Mouse (Mus musculus) T-cell, adult 2 months (primary cell): Measurements from ENCODE around the gene D10Jhu81e.

ENCODE experiments used
- DNase-seq: peaks from one replicate; pipeline ENCODE4 v3.0.0; 2022; ENCODE audit warnings: low spot score

D10Jhu81e gene

GRCm38 (mm10) chr10:78163241-78163640 lies 6.3 kb downstream of the D10Jhu81e start:
- no peak for DNase-seq

- no peak for DNase-seq
Observed at GRCm38 (mm10) chr10:78162646-78163045, 6.9 kb downstream of the D10Jhu81e start.

GRCm38 (mm10) chr10:78161096-78161495 lies 8.5 kb downstream of the D10Jhu81e start:
- no peak for DNase-seq

GRCm38 (mm10) chr10:78160369-78161095 lies 9.1 kb downstream of the D10Jhu81e start:
- DNase-seq: peak; percentile 74

- peak; percentile 73 for DNase-seq
Observed at GRCm38 (mm10) chr10:78159906-78160305, 9.7 kb downstream of the D10Jhu81e start.

- DNase-seq: peak; percentile 62
Observed at GRCm38 (mm10) chr10:78159252-78159878, 10.2 kb downstream of the D10Jhu81e start.

GRCm38 (mm10) chr10:78158041-78158440 lies 11.5 kb downstream of the D10Jhu81e start:
- DNase-seq: no peak

- no peak for DNase-seq
Observed at GRCm38 (mm10) chr10:78156926-78157325, 12.7 kb downstream of the D10Jhu81e start.

- no peak for DNase-seq
Observed at GRCm38 (mm10) chr10:78148834-78149766, 20.5 kb downstream of the D10Jhu81e start.

GRCm38 (mm10) chr10:78147908-78148441 lies 21.6 kb downstream of the D10Jhu81e start:
- no peak for DNase-seq

GRCm38 (mm10) chr10:78143727-78144505 lies 25.7 kb downstream of the D10Jhu81e start:
- no peak for DNase-seq

- DNase-seq: no peak
Observed at GRCm38 (mm10) chr10:78140843-78141242, 28.7 kb downstream of the D10Jhu81e start.

GRCm38 (mm10) chr10:78140251-78140600 lies 29.4 kb downstream of the D10Jhu81e start:
- DNase-seq: no peak

GRCm38 (mm10) chr10:78139572-78140250 lies 29.9 kb downstream of the D10Jhu81e start:
- no peak for DNase-seq

GRCm38 (mm10) chr10:78138812-78139523 lies 30.6 kb downstream of the D10Jhu81e start:
- no peak for DNase-seq

GRCm38 (mm10) chr10:78137191-78137590 lies 32.4 kb downstream of the D10Jhu81e start:
- no peak for DNase-seq

GRCm38 (mm10) chr10:78135947-78136346 lies 33.6 kb downstream of the D10Jhu81e start:
- DNase-seq: no peak

GRCm38 (mm10) chr10:78134975-78135798 lies 34.4 kb downstream of the D10Jhu81e start:
- no peak for DNase-seq

- peak; percentile 19 for DNase-seq
Observed at GRCm38 (mm10) chr10:78134400-78134799, 35.2 kb downstream of the D10Jhu81e start.
